Mouse (Mus musculus) midbrain, embryonic 16.5 days (tissue): ENCODE results near the gene Kcnk12. TPM values are rescaled to one million over a fixed set of nuclear protein-coding genes. Genes with fewer than 3 reads are reported as not detected.

ENCODE experiments used
- ATAC-seq: fragments of 200-750 bp; cut with Nextera tagmentation; 2 replicates; pipeline ENCODE4 v1.8.0; 2017; ENCODE audit warnings: moderate TSS enrichment
- H3K27ac ChIP-seq: fragments of 300-500 bp; sonication (generic); 2 replicates; pipeline ENCODE4 v1.5.1; 2014; ENCODE audit warnings: mild to moderate bottlenecking, low read length, mixed read lengths
- H3K27me3 ChIP-seq: fragments of 300-500 bp; sonication (generic); 2 replicates; pipeline ENCODE4 v1.6.1; 2014; ENCODE audit warnings: low read depth, low read length, mixed read lengths; ENCODE audit not compliant: control insufficient read depth, insufficient read depth
- H3K36me3 ChIP-seq: fragments of 300-500 bp; sonication (generic); 2 replicates; pipeline ENCODE4 v1.6.1; 2014; ENCODE audit warnings: mild to moderate bottlenecking, low read length, moderate library complexity, mixed read lengths; ENCODE audit not compliant: control insufficient read depth, insufficient read depth
- H3K4me1 ChIP-seq: fragments of 300-500 bp; sonication (generic); 2 replicates; pipeline ENCODE4 v1.6.1; 2014; ENCODE audit warnings: mild to moderate bottlenecking, low read length, mixed read lengths; ENCODE audit not compliant: control insufficient read depth, insufficient read depth
- H3K4me2 ChIP-seq: fragments of 300-500 bp; sonication (generic); 2 replicates; pipeline ENCODE4 v1.6.1; 2014; ENCODE audit warnings: mild to moderate bottlenecking, low read length, mixed read lengths
- H3K4me3 ChIP-seq: fragments of 300-500 bp; sonication (generic); 2 replicates; pipeline ENCODE4 v1.5.1; 2014; ENCODE audit warnings: low read depth, mild to moderate bottlenecking, low read length, moderate library complexity, mixed read lengths
- H3K9ac ChIP-seq: fragments of 300-500 bp; sonication (generic); 2 replicates; pipeline ENCODE4 v1.6.1; 2014; ENCODE audit warnings: low read depth, low read length, mixed read lengths
- H3K9me3 ChIP-seq: fragments of 300-500 bp; sonication (generic); replicated peaks from 2 replicates; pipeline ENCODE4 v1.6.1; 2014; ENCODE audit warnings: mild to moderate bottlenecking, low read length, mixed read lengths; ENCODE audit not compliant: control insufficient read depth, poor library complexity, severe bottlenecking
- WGBS: fragments of 180-500 bp; shearing (Covaris S2); extraction: QIAGEN DNeasy Blood & Tissue Kit; methylation state at CpG from one replicate; pipeline ENCODE4 v1.1.7; 2014; 5-methylcytosine and 5-hydroxymethylcytosine counted together
- polyA plus RNA-seq: library from polyadenylated mRNA; unstranded; fragments of >200 nt; fragmentation: Nextera tagmentation; extraction: Ambion mirVana; gene quantifications from 2 replicates; pipeline ENCODE4 v1.2.1, GENCODE M21; 2015

Gene Kcnk12
- polyA plus RNA-seq, 1 experiment from 2014 or later, result 0.63 TPM

- peak; percentile 34 for ATAC-seq
Observed at GRCm38 (mm10) chr17:87744985-87745925, 52.5 kb downstream of the Kcnk12 start.

DNA sequence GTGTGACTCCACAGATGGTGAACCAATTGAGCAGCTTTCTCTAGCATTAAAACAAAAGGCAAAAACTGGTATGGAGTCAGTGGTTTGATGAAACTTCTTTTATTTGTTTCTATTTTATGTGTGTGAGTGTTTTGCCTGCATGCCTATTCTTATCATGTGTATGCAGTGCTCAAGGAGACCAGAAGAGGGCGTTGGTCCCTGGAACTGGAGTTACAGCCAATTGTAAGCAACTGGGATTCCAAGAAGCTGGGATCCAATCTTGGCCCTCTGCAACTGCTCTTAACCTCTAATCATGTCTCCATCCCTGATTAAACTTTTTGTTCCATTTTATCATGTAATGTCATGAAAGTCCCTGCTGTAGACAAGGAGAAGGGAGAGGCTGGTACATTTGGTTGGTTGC, 58.0 kb downstream of the Kcnk12 start:
- H3K4me3 ChIP-seq, result no peak overlapping the region
- H3K4me2 ChIP-seq, result no peak overlapping the region
- no peaks in the 10 kb centered on the region for H3K4me1 ChIP-seq
- H3K9ac ChIP-seq, result no peak overlapping the region
- no peaks in the 10 kb centered on the region for H3K36me3 ChIP-seq
- H3K27me3 ChIP-seq, result no peaks in the 10 kb centered on the region; the same call in 1 of the 2 replicates
- H3K9me3 ChIP-seq, result no peaks in the 10 kb centered on the region
- 50% methylated on average over 1 of the region's 1 CpGs for WGBS
- no peak overlapping the region for H3K27ac ChIP-seq
- ATAC-seq, result no peak

More at GRCm38 (mm10) chr17:87744985-87745925, 52.5 kb downstream of the Kcnk12 start:
- Histone ChIP-seq H3K9me3 (no peaks in the 10 kb centered on the region), H3K36me3 (no peaks in the 10 kb centered on the region), H3K27ac (peak overlapping the region; percentile 67; the same call in 1 of the 2 replicates), H3K27me3 (peaks cover 11% of the 10 kb centered on the region), H3K9ac (peak overlapping the region; percentile 67), H3K4me1 (peaks cover 8% of the 10 kb centered on the region), H3K4me3 (peak overlapping the region; percentile 53), H3K4me2 (peak overlapping the region; percentile 89)
- 11% methylated on average over 32 of the region's 32 CpGs for WGBS

DNA sequence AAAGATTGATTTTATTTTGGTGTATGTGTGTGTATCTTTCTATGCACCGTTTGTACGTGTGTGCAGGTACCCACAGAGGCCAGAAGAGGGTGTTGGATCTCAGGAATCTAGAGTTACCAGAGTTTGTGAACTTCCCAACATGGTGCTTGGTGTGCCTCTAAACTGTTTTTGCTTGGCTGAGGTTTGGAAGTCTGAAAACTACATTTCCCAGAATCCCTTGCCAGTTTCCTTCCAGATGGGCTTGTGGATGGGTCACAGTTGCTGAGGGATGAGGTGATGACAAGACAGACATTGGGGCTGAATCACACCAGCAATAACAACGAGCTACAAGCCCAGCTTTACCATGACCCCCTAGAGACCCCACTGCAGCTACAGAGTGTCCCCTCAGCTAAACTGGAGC, 60.6 kb downstream of the Kcnk12 start:
- Histone ChIP-seq H3K4me2 (no peak overlapping the region), H3K4me3 (no peak overlapping the region), H3K9ac (no peak overlapping the region), H3K27me3 (no peaks in the 10 kb centered on the region), H3K27ac (no peak overlapping the region), H3K36me3 (no peaks in the 10 kb centered on the region), H3K4me1 (no peaks in the 10 kb centered on the region), H3K9me3 (no peaks in the 10 kb centered on the region)
- 81% methylated on average over 3 of the region's 3 CpGs for WGBS
- ATAC-seq, result no peak

DNA sequence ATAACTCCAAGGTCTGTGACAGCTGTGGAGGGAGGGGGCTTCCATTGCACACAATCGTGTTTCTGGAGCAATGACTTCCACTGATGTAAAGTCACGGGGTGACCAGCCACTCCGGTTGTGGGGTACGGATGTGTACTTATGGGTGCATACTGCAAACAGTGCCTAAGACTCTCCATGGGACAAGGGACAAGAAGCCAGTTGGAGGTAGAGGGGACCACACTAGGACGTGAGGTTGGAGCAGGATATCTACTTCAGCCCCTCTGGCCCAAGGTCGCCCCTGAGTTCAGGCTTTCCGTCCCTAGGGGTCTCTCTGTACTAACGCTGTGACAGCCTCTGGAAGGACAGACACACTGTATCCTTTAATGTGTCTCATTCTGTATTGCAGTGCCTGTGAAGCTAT, 63.3 kb downstream of the Kcnk12 start:
- WGBS, result 93% methylated on average over 8 of the region's 8 CpGs
- H3K27ac ChIP-seq, result no peak overlapping the region
- H3K9me3 ChIP-seq, result no peaks in the 10 kb centered on the region
- H3K36me3 ChIP-seq, result no peaks in the 10 kb centered on the region
- H3K9ac ChIP-seq, result no peak overlapping the region
- H3K27me3 ChIP-seq, result no peaks in the 10 kb centered on the region
- no peak for ATAC-seq
- no peaks in the 10 kb centered on the region for H3K4me1 ChIP-seq
- H3K4me2 ChIP-seq, result no peak overlapping the region
- H3K4me3 ChIP-seq, result no peak overlapping the region

DNA sequence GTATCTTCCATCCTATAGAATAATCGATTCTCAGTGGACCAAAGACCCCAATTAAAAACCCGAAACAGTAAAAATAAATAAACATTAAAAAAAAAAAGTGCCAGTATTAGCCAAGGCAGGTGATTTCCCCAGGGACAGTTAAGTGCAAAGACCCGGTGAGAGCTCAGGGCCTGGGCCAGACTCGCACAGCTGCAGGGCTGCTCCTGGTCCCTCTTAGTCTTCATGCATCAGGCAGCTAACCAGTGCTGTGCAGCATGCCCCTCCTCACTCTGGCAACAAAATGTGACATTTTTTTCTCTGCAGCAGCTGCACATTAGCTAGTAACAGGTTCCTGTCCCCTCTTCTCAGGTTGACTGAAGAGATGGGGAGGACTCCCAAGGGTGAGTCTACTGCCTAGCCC, 65.8 kb downstream of the Kcnk12 start:
- 87% methylated on average over 4 of the region's 4 CpGs for WGBS
- H3K36me3 ChIP-seq, result no peaks in the 10 kb centered on the region
- no peak overlapping the region for H3K4me3 ChIP-seq
- no peaks in the 10 kb centered on the region for H3K9me3 ChIP-seq
- no peaks in the 10 kb centered on the region for H3K27me3 ChIP-seq
- H3K4me2 ChIP-seq, result no peak overlapping the region
- H3K9ac ChIP-seq, result no peak overlapping the region
- no peaks in the 10 kb centered on the region for H3K4me1 ChIP-seq
- no peak overlapping the region for H3K27ac ChIP-seq
- ATAC-seq, result no peak

- Histone ChIP-seq H3K36me3 (peaks cover 24% of the 10 kb centered on the region), H3K4me1 (no peaks in the 10 kb centered on the region), H3K9ac (no peak overlapping the region), H3K4me3 (no peak overlapping the region), H3K4me2 (no peak overlapping the region), H3K27ac (no peak overlapping the region), H3K27me3 (no peaks in the 10 kb centered on the region), H3K9me3 (no peaks in the 10 kb centered on the region)
- WGBS, result 96% methylated on average over 12 of the region's 12 CpGs
- ATAC-seq, result no peak
Observed at GRCm38 (mm10) chr17:87726489-87727356, 71.1 kb downstream of the Kcnk12 start.

DNA sequence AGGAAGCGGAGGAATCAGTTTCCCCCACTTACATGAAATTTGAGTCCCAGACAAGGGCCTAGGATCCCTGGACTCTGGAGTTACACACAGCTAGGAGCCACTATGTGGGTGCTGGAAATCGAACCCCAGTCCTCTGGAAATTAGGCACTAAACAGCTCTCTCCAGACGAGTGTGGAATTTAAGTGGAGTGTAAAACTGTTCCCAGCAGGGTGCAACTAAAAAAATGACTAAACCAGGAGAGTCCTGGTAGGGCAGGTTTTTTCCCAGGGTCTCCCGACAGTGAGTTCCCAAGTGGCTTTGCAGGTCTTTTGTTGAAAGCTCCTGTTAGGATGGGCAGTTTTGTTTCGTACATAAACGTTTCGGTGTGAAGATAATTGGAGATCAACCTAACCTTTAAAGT, 73.1 kb downstream of the Kcnk12 start:
- peaks cover 30% of the 10 kb centered on the region for H3K36me3 ChIP-seq
- no peak overlapping the region for H3K4me2 ChIP-seq
- no peaks in the 10 kb centered on the region for H3K4me1 ChIP-seq
- H3K27ac ChIP-seq, result no peak overlapping the region
- no peak for ATAC-seq
- no peak overlapping the region for H3K9ac ChIP-seq
- H3K27me3 ChIP-seq, result no peaks in the 10 kb centered on the region
- no peak overlapping the region for H3K4me3 ChIP-seq
- 85% methylated on average over 7 of the region's 7 CpGs for WGBS
- no peaks in the 10 kb centered on the region for H3K9me3 ChIP-seq

GRCm38 (mm10) chr17:87700101-87700500, 97.7 kb downstream of the Kcnk12 start:
- Histone ChIP-seq H3K4me3 (no peak overlapping the region), H3K27ac (no peak overlapping the region), H3K4me1 (0 out of 2 replicates have a peak, but pooled peaks cover 4% of the 10 kb centered on the region), H3K4me2 (no peak overlapping the region), H3K9ac (no peak overlapping the region), H3K36me3 (peaks cover 3% of the 10 kb centered on the region; the same call in 1 of the 2 replicates), H3K9me3 (no peaks in the 10 kb centered on the region), H3K27me3 (no peaks in the 10 kb centered on the region)
- WGBS, result 84% methylated on average over 8 of the region's 8 CpGs
- no peak for ATAC-seq
